Mouse (Mus musculus) stomach, embryonic 14.5 days (tissue): ENCODE measurements around the gene Fgf13. TPM values are rescaled to one million over a fixed set of nuclear protein-coding genes. Genes with fewer than 3 reads are reported as not detected.

Experiments used
- ATAC-seq: fragments of 200-750 bp; cut with Nextera tagmentation; 2 replicates; pipeline ENCODE4 v1.8.0; 2017; ENCODE audit warnings: low read depth, moderate TSS enrichment; ENCODE audit not compliant: insufficient number of reproducible peaks, insufficient read depth, low FRiP score
- H3K27ac ChIP-seq: fragments of 300-500 bp; sonication (generic); 2 replicates; pipeline ENCODE4 v1.5.1; 2014; ENCODE audit warnings: mild to moderate bottlenecking, low read length, moderate library complexity, mixed read lengths
- H3K27me3 ChIP-seq: fragments of 300-500 bp; sonication (generic); 2 replicates; pipeline ENCODE4 v1.6.1; 2014; ENCODE audit warnings: low read length, control low read depth, mixed read lengths; ENCODE audit not compliant: control insufficient read depth, insufficient read depth
- H3K36me3 ChIP-seq: fragments of 300-500 bp; sonication (generic); 2 replicates; pipeline ENCODE4 v1.6.1; 2014; ENCODE audit warnings: mild to moderate bottlenecking, control low read depth, low read length, moderate library complexity, mixed read lengths; ENCODE audit not compliant: control insufficient read depth, insufficient read depth
- H3K4me1 ChIP-seq: fragments of 300-500 bp; sonication (generic); 2 replicates; pipeline ENCODE4 v1.6.1; 2014; ENCODE audit warnings: low read length, control low read depth, mixed read lengths; ENCODE audit not compliant: control insufficient read depth, insufficient read depth
- H3K4me2 ChIP-seq: fragments of 300-500 bp; sonication (generic); replicated peaks from 2 replicates; pipeline ENCODE4 v1.6.1; 2014; ENCODE audit warnings: low read depth, low read length, control low read depth
- H3K4me3 ChIP-seq: fragments of 300-500 bp; sonication (generic); 2 replicates; pipeline ENCODE4 v1.5.1; 2014; ENCODE audit warnings: low read depth, low read length, control low read depth
- H3K9ac ChIP-seq: fragments of 300-500 bp; sonication (generic); replicated peaks from 2 replicates; pipeline ENCODE4 v1.6.1; 2014; ENCODE audit warnings: low read depth, mild to moderate bottlenecking, control low read depth, low read length, moderate library complexity, mixed read lengths
- H3K9me3 ChIP-seq: fragments of 300-500 bp; sonication (generic); 2 replicates; pipeline ENCODE4 v1.6.1; 2016; ENCODE audit warnings: low read depth, low read length, control low read depth; ENCODE audit not compliant: control insufficient read depth
- WGBS: fragments of 180-500 bp; shearing (Covaris S2); extraction: QIAGEN DNeasy Blood & Tissue Kit; methylation state at CpG from one replicate; pipeline ENCODE4 v1.1.7; 2014; 5-methylcytosine and 5-hydroxymethylcytosine counted together
- polyA plus RNA-seq: library from polyadenylated mRNA; unstranded; fragments of >200 nt; fragmentation: Nextera tagmentation; extraction: Ambion mirVana; gene quantifications from 2 replicates; pipeline ENCODE4 v1.2.1, GENCODE M21; 2014

Fgf13 gene
- polyA plus RNA-seq, 1 experiment from 2014 or later: 18.7 TPM

- ATAC-seq: no peak
- Histone ChIP-seq H3K36me3 (no peaks in the 10 kb centered on the region), H3K9me3 (no peaks in the 10 kb centered on the region), H3K9ac (no peak overlapping the region), H3K27ac (no peak overlapping the region), H3K4me3 (no peak overlapping the region), H3K4me2 (no peak overlapping the region), H3K4me1 (no peaks in the 10 kb centered on the region), H3K27me3 (no peaks in the 10 kb centered on the region)
- 60% methylated on average over 2 of the region's 2 CpGs for WGBS
Measured at GRCm38 (mm10) chrX:59240683-59241459, 327.0 kb downstream of the Fgf13 start.

- Histone ChIP-seq H3K4me1 (no peaks in the 10 kb centered on the region), H3K27me3 (no peaks in the 10 kb centered on the region), H3K36me3 (no peaks in the 10 kb centered on the region), H3K4me2 (no peak overlapping the region), H3K9ac (no peak overlapping the region), H3K9me3 (no peaks in the 10 kb centered on the region), H3K4me3 (no peak overlapping the region), H3K27ac (no peak overlapping the region)
- 50% methylated on average over 3 of the region's 3 CpGs for WGBS
- ATAC-seq: no peak
Measured at GRCm38 (mm10) chrX:59220675-59221074, 347.2 kb downstream of the Fgf13 start.

GRCm38 (mm10) chrX:59201146-59201545 is 366.7 kb downstream of the Fgf13 start:
- H3K9ac ChIP-seq: no peak overlapping the region
- ATAC-seq: no peak
- no peaks in the 10 kb centered on the region for H3K27me3 ChIP-seq
- no peaks in the 10 kb centered on the region for H3K9me3 ChIP-seq
- no peak overlapping the region for H3K4me3 ChIP-seq
- H3K4me2 ChIP-seq: no peak overlapping the region
- no peaks in the 10 kb centered on the region for H3K4me1 ChIP-seq
- no peak overlapping the region for H3K27ac ChIP-seq
- H3K36me3 ChIP-seq: no peaks in the 10 kb centered on the region

GRCm38 (mm10) chrX:59194149-59194548 is 373.7 kb downstream of the Fgf13 start:
- no peak overlapping the region for H3K27ac ChIP-seq
- no peak overlapping the region for H3K4me2 ChIP-seq
- no peak for ATAC-seq
- H3K9ac ChIP-seq: no peak overlapping the region
- no peaks in the 10 kb centered on the region for H3K27me3 ChIP-seq
- H3K4me3 ChIP-seq: no peak overlapping the region
- H3K4me1 ChIP-seq: no peaks in the 10 kb centered on the region
- 76% methylated on average over 4 of the region's 4 CpGs for WGBS
- no peaks in the 10 kb centered on the region for H3K9me3 ChIP-seq
- no peaks in the 10 kb centered on the region for H3K36me3 ChIP-seq

DNA sequence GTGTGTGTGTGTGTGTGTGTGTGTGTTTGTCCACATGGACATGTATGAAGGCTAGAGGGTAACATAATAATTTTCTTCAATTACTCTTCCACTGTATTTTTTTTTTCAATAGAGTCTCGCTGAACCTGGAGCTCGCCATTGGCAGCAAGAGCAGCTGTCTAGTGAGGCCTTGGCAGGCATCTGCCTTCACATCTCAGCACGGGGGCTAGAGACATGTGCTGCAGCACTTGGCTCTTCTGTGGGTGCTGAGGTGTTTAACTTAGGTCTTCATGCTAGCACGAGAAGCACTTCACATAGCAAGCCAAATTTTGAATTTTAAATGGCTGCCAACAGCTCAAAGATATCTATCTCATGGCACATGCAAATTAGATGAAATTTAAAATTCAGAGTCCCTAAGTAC is 380.9 kb downstream of the Fgf13 start:
- WGBS: 82% methylated on average over 4 of the region's 4 CpGs
- Histone ChIP-seq H3K4me2 (no peak overlapping the region), H3K9ac (no peak overlapping the region), H3K4me1 (no peaks in the 10 kb centered on the region), H3K4me3 (no peak overlapping the region), H3K27ac (no peak overlapping the region), H3K36me3 (no peaks in the 10 kb centered on the region), H3K27me3 (no peaks in the 10 kb centered on the region), H3K9me3 (no peaks in the 10 kb centered on the region)
- no peak for ATAC-seq

GRCm38 (mm10) chrX:59182323-59182722 is 385.5 kb downstream of the Fgf13 start:
- Histone ChIP-seq H3K9ac (no peak overlapping the region), H3K27me3 (no peaks in the 10 kb centered on the region), H3K36me3 (no peaks in the 10 kb centered on the region), H3K4me2 (no peak overlapping the region), H3K27ac (no peak overlapping the region), H3K4me3 (no peak overlapping the region), H3K9me3 (no peaks in the 10 kb centered on the region), H3K4me1 (no peaks in the 10 kb centered on the region)
- no peak for ATAC-seq
- WGBS: 62% methylated on average over 4 of the region's 4 CpGs

- ATAC-seq: no peak
Measured at GRCm38 (mm10) chrX:59179627-59180026, 388.2 kb downstream of the Fgf13 start.

GRCm38 (mm10) chrX:59179081-59179596 is 388.7 kb downstream of the Fgf13 start:
- no peak for ATAC-seq
- H3K27me3 ChIP-seq: no peaks in the 10 kb centered on the region
- no peaks in the 10 kb centered on the region for H3K4me1 ChIP-seq
- H3K27ac ChIP-seq: no peak overlapping the region
- no peaks in the 10 kb centered on the region for H3K9me3 ChIP-seq
- H3K4me3 ChIP-seq: no peak overlapping the region
- H3K36me3 ChIP-seq: no peaks in the 10 kb centered on the region
- H3K9ac ChIP-seq: no peak overlapping the region
- H3K4me2 ChIP-seq: no peak overlapping the region
- WGBS: 16% methylated on average over 3 of the region's 3 CpGs

More at GRCm38 (mm10) chrX:59179627-59180026, 388.2 kb downstream of the Fgf13 start:
- Histone ChIP-seq H3K27ac (no peak overlapping the region), H3K4me1 (no peaks in the 10 kb centered on the region), H3K36me3 (no peaks in the 10 kb centered on the region), H3K9me3 (no peaks in the 10 kb centered on the region), H3K9ac (no peak overlapping the region), H3K27me3 (no peaks in the 10 kb centered on the region), H3K4me3 (no peak overlapping the region), H3K4me2 (no peak overlapping the region)
- WGBS: 78% methylated on average over 4 of the region's 4 CpGs

DNA sequence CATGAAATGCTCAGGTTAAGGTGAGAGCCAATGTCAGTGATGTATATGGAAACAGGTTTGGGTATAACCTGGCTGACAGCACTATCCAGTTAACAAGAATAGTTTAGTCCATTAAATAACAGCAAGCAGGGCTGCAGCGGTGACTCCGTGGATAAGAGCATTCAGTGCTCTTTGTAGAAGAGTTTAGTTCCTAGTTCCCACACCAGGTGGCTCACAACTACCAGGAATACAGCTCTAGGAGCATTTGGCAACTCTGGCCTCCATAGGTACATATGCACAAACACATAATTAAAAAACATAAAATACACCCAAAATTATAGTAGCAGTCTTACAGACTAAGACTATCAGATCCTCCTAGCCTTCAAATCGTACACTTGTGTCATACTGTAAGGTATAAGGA is 390.2 kb downstream of the Fgf13 start:
- ATAC-seq: no peak
- H3K9me3 ChIP-seq: no peaks in the 10 kb centered on the region
- H3K4me2 ChIP-seq: no peak overlapping the region
- no peaks in the 10 kb centered on the region for H3K27me3 ChIP-seq
- no peak overlapping the region for H3K9ac ChIP-seq
- 61% methylated on average over 3 of the region's 3 CpGs for WGBS
- no peaks in the 10 kb centered on the region for H3K4me1 ChIP-seq
- no peak overlapping the region for H3K4me3 ChIP-seq
- no peaks in the 10 kb centered on the region for H3K36me3 ChIP-seq
- no peak overlapping the region for H3K27ac ChIP-seq
